Mouse (Mus musculus) MEL (cell line): ENCODE measurements around the gene Bglap2. TPM values are rescaled to one million over a fixed set of nuclear protein-coding genes. Genes with fewer than 3 reads are reported as not detected.
"Not testable (repeated sequence)": the region's sequence is repeated elsewhere in the genome, so short reads cannot be mapped to it uniquely, and the experiment has no call there.

Experiments
- DNase-seq: peaks from one replicate; pipeline ENCODE4 v3.0.0; 2011; ENCODE audit warnings: low read depth, low spot score
- H3K27ac ChIP-seq: 2 replicates; pipeline ENCODE4 v1.5.1; 2012; ENCODE audit warnings: low read depth, mild to moderate bottlenecking, control low read depth, low read length, moderate library complexity; ENCODE audit not compliant: control insufficient read depth
- H3K27me3 ChIP-seq, 2 experiments: fragments of 150-350 bp in 1 of 2; sonication (generic) in 1 of 2; 2 replicates each; pipeline ENCODE4 v1.6.1; 2012; ENCODE audit warnings: low read length in 2 of 2, mild to moderate bottlenecking in 2 of 2, improper control_type of control experiment in 1 of 2, moderate library complexity in 1 of 2; ENCODE audit not compliant: insufficient read depth in 2 of 2, control insufficient read depth in 1 of 2
- H3K36me3 ChIP-seq, 2 experiments: 2 replicates each; pipeline ENCODE4 v1.6.1; 2012 to 2014; ENCODE audit warnings: low read length in 2 of 2, improper control_type of control experiment in 1 of 2, inconsistent platforms in 1 of 2, mild to moderate bottlenecking in 1 of 2; ENCODE audit not compliant: insufficient read depth in 2 of 2, control insufficient read depth in 1 of 2
- H3K4me1 ChIP-seq, 2 experiments: fragments of 150-350 bp in 1 of 2; sonication (generic) in 1 of 2; 2 replicates each; pipeline ENCODE4 v1.6.1; 2012; ENCODE audit warnings: low read length in 2 of 2, improper control_type of control experiment in 1 of 2, mild to moderate bottlenecking in 1 of 2; ENCODE audit not compliant: insufficient read depth in 2 of 2, control insufficient read depth in 1 of 2
- H3K4me3 ChIP-seq, 2 experiments: fragments of 150-350 bp in 1 of 2; sonication (generic) in 1 of 2; 2 replicates each; pipeline ENCODE4 v1.5.1; 2012; ENCODE audit warnings: low read depth in 2 of 2, low read length in 2 of 2, mild to moderate bottlenecking in 2 of 2, moderate library complexity in 2 of 2, control low read depth in 1 of 2, improper control_type of control experiment in 1 of 2; ENCODE audit not compliant: control insufficient read depth in 1 of 2, insufficient read depth in 1 of 2
- H3K79me2 ChIP-seq: 2 replicates; pipeline ENCODE4 v1.6.1; 2012; ENCODE audit warnings: mild to moderate bottlenecking, low read length, moderate library complexity; ENCODE audit not compliant: control insufficient read depth, poor library complexity, insufficient read depth
- H3K9ac ChIP-seq: 2 replicates; pipeline ENCODE4 v1.6.1; 2012; ENCODE audit warnings: low read depth, mild to moderate bottlenecking, control low read depth, low read length, moderate library complexity; ENCODE audit not compliant: control insufficient read depth, poor library complexity, severe bottlenecking
- H3K9me3 ChIP-seq: fragments of 150-350 bp; sonication (generic); replicated peaks from 2 replicates; pipeline ENCODE4 v1.6.1; 2012; ENCODE audit warnings: mild to moderate bottlenecking, low read length, improper control_type of control experiment, moderate library complexity; ENCODE audit not compliant: insufficient read depth
- CTCF ChIP-seq, 3 experiments: IDR thresholded peaks in 2 of 3; conservative IDR thresholded peaks in 1 of 3; 2 replicates each; pipeline ENCODE4 v1.5.1; 2011 to 2012; ENCODE audit warnings: low read length in 3 of 3, low read depth in 2 of 3, mild to moderate bottlenecking in 2 of 3, improper control_type of control experiment in 1 of 3, inconsistent platforms in 1 of 3, mixed read lengths in 1 of 3, moderate library complexity in 1 of 3; ENCODE audit not compliant: control insufficient read depth in 1 of 3, insufficient read depth in 1 of 3, poor library complexity in 1 of 3, severe bottlenecking in 1 of 3
- ELF1 ChIP-seq: IDR thresholded peaks from 2 replicates; pipeline ENCODE4 v1.6.1; 2014; ENCODE audit warnings: low read depth, mild to moderate bottlenecking, inconsistent platforms, low read length, improper control_type of control experiment, moderate library complexity
- ETS1 ChIP-seq: IDR thresholded peaks from 2 replicates; pipeline ENCODE4 v1.6.1; 2012; ENCODE audit warnings: low read depth, mild to moderate bottlenecking, inconsistent platforms, low read length, improper control_type of control experiment, moderate library complexity
- HCFC1 ChIP-seq: IDR thresholded peaks from 2 replicates; pipeline ENCODE4 v1.6.1; 2012; ENCODE audit warnings: low read depth, mild to moderate bottlenecking, inconsistent platforms, low read length, improper control_type of control experiment, moderate library complexity
- KAT2A ChIP-seq: conservative IDR thresholded peaks from 2 replicates; pipeline ENCODE4 v1.6.1; 2012; ENCODE audit warnings: low read depth, low read length, improper control_type of control experiment, inconsistent platforms
- MAX ChIP-seq: IDR thresholded peaks from 2 replicates; pipeline ENCODE4 v1.6.1; 2011; ENCODE audit warnings: low read length, improper control_type of control experiment
- MYC ChIP-seq: IDR thresholded peaks from 2 replicates; pipeline ENCODE4 v1.6.1; 2011; ENCODE audit warnings: low read depth, mild to moderate bottlenecking, low read length, improper control_type of control experiment, moderate library complexity
- NELFE ChIP-seq: IDR thresholded peaks from 2 replicates; pipeline ENCODE4 v1.6.1; 2011; ENCODE audit warnings: low read depth, low read length, improper control_type of control experiment
- POLR2A ChIP-seq, 2 experiments: IDR thresholded peaks; 2 replicates each; pipeline ENCODE4 v1.6.1; 2011 to 2012; ENCODE audit warnings: low read length in 2 of 2, mild to moderate bottlenecking in 2 of 2, control low read depth in 1 of 2, improper control_type of control experiment in 1 of 2, low read depth in 1 of 2, moderate library complexity in 1 of 2; ENCODE audit not compliant: control insufficient read depth in 1 of 2, insufficient read depth in 1 of 2, poor library complexity in 1 of 2
- POLR2AphosphoS2 ChIP-seq: IDR thresholded peaks from 2 replicates; pipeline ENCODE4 v1.6.1; 2011; ENCODE audit warnings: low read length, improper control_type of control experiment
- POLR2AphosphoS5 ChIP-seq: IDR thresholded peaks from 2 replicates; pipeline ENCODE4 v1.6.1; 2012; ENCODE audit warnings: low read depth, borderline replicate concordance, mild to moderate bottlenecking, inconsistent platforms, low read length, moderate library complexity, mixed read lengths
- RCOR1 ChIP-seq: IDR thresholded peaks from 2 replicates; pipeline ENCODE4 v1.6.1; 2012; ENCODE audit warnings: low read depth, mild to moderate bottlenecking, inconsistent platforms, low read length, improper control_type of control experiment
- SIN3A ChIP-seq: IDR thresholded peaks from 2 replicates; pipeline ENCODE4 v1.6.1; 2012; ENCODE audit warnings: low read length, improper control_type of control experiment, inconsistent platforms
- TBP ChIP-seq: IDR thresholded peaks from 2 replicates; pipeline ENCODE4 v1.8.0; 2011; ENCODE audit warnings: low read depth, low read length, improper control_type of control experiment
- ZMIZ1 ChIP-seq: IDR thresholded peaks from 2 replicates; pipeline ENCODE4 v1.6.1; 2012; ENCODE audit warnings: low read depth, mild to moderate bottlenecking, inconsistent platforms, low read length, improper control_type of control experiment, moderate library complexity
- ZNF384 ChIP-seq: IDR thresholded peaks from 2 replicates; pipeline ENCODE4 v1.6.1; 2012; ENCODE audit warnings: low read depth, mild to moderate bottlenecking, inconsistent platforms, low read length, improper control_type of control experiment
- polyA plus RNA-seq, 2 experiments: library from polyadenylated mRNA; stranded (reverse) in 1 of 2; unstranded in 1 of 2; fragments of >175 nt in 1 of 2; fragments of >200 nt in 1 of 2; gene quantifications; 2 replicates each; pipeline versions ENCODE4 v1.2.1 to v1.2.4; 2012; ENCODE audit warnings: low replicate concordance in 2 of 2, low read depth in 1 of 2; ENCODE audit not compliant: insufficient read length in 2 of 2, insufficient read depth in 1 of 2, missing spikeins in 1 of 2
- total RNA-seq: library from RNA; depleted of rRNA; stranded (reverse); fragments of 300-350 nt; gene quantifications from 2 replicates; pipeline ENCODE4 v1.2.3, GENCODE M21; 2012

The Bglap2 gene
- total and polyA plus RNA-seq, 3 experiments: not detected

GRCm38 (mm10) chr3:88384364-88384763, 5.9 kb upstream of the Bglap2 start, which contains the start of gene Bglap:
Gene Bglap, minus strand, starts transcription at chr3:88384464.
- Histone ChIP-seq H3K27ac (no peak within 1 kb of the TSS), H3K4me3 (no peak within 1 kb of the TSS), H3K9me3 (no peaks in the 10 kb centered on the region), H3K27me3 (no peaks in the 10 kb centered on the region)
- TF ChIP-seq KAT2A (no peak), MAX (no peak), POLR2AphosphoS5 (no peak), POLR2AphosphoS2 (no peak), SIN3A (no peak), ZMIZ1 (no peak), ETS1 (no peak), RCOR1 (no peak), TBP (no peak), NELFE (no peak), ZNF384 (no peak), CTCF (IDR thresholded peaks at IDR 0.05 in 2 of 3, conservative IDR thresholded peaks at IDR 0.05 in 1 of 3; ENCODE audit: control insufficient read depth in 1 of 3, insufficient read depth in 1 of 3, low read depth in 2 of 3, low read length in 3 of 3, poor library complexity in 1 of 3, severe bottlenecking in 1 of 3) (no peak), POLR2A (IDR thresholded peaks at IDR 0.05; ENCODE audit: control insufficient read depth in 1 of 2, insufficient read depth in 1 of 2, low read depth in 1 of 2, low read length in 2 of 2, poor library complexity in 1 of 2) (no peak), HCFC1 (no peak), ELF1 (no peak), MYC (no peak)
- TF ChIP-seq, all 39 proteins: peak for 0
- Histone ChIP-seq H3K79me2 (no peaks in the 10 kb centered on the region), H3K9ac (no peak within 1 kb of the TSS), H3K4me1 (peaks cover 2 to 6% of the 10 kb centered on the region in 2 experiments; a peak in 3 of 4 replicates), H3K36me3 (peaks cover 0 to 2% of the 10 kb centered on the region in 2 experiments; a peak in 1 of 4 replicates)
- DNase-seq: no peak

- DNase-seq, H3K27me3 ChIP-seq, H3K79me2 ChIP-seq, H3K4me3 ChIP-seq, H3K9ac ChIP-seq, H3K36me3 ChIP-seq, H3K27ac ChIP-seq, H3K9me3 ChIP-seq, H3K4me1 ChIP-seq: not testable (repeated sequence)
Measured at GRCm38 (mm10) chr3:88382383-88382782, 3.9 kb upstream of the Bglap2 start.

- not testable (repeated sequence) for H3K79me2 ChIP-seq, H3K36me3 ChIP-seq, H3K27ac ChIP-seq, H3K9me3 ChIP-seq, H3K27me3 ChIP-seq, H3K4me1 ChIP-seq
- peak; percentile 74 for DNase-seq
- peak overlapping the region; percentile 16 to 47; a peak in 2 of 4 replicates for H3K4me3 ChIP-seq
- H3K9ac ChIP-seq: peak overlapping the region; percentile 35; the same call in 1 of the 2 replicates
Measured at GRCm38 (mm10) chr3:88381389-88382315, 3.2 kb upstream of the Bglap2 start.

- not testable (repeated sequence) for H3K79me2 ChIP-seq, H3K27me3 ChIP-seq, H3K36me3 ChIP-seq, H3K4me3 ChIP-seq, DNase-seq, H3K4me1 ChIP-seq, H3K9ac ChIP-seq, H3K9me3 ChIP-seq, H3K27ac ChIP-seq
Measured at GRCm38 (mm10) chr3:88376644-88377043, 1.9 kb downstream of the Bglap2 start.
